Mouse (Mus musculus): Measurements from ENCODE around the gene Ocln.

- no peak for TF ChIP-seq CTCF (IDR thresholded peaks at IDR 0.05; ENCODE audit: low read depth, low read length)
- TF ChIP-seq POLR2A (IDR thresholded peaks at IDR 0.05; ENCODE audit: insufficient read depth, low read length): no peak
Observed at GRCm38 (mm10) chr13:100526649-100527038, 25.9 kb downstream of the Ocln start.
